Mouse (Mus musculus): ENCODE results near the gene Sh3kbp1.
"Not testable (repeated sequence)": the region's sequence is repeated elsewhere in the genome, so short reads cannot be mapped to it uniquely, and the experiment has no call there.

The Sh3kbp1 gene

GRCm38 (mm10) chrX:159626907-159627587, at the start of gene Sh3kbp1:
Sh3kbp1 (plus strand) TSS chrX:159627272.
- in situ Hi-C loops (cut with MboI, MseI) = loop anchor here (5.0 to 10.0 kb wide), 3 partner anchors 35 to 338 kb away; no protein-coding TSS in a partner anchor

GRCm38 (mm10) chrX:159584738-159585137, 42.3 kb upstream of the Sh3kbp1 start:
- in situ Hi-C loops (cut with MboI, MseI) = not testable (repeated sequence)

GRCm38 (mm10) chrX:159591633-159592032, 35.4 kb upstream of the Sh3kbp1 start:
- in situ Hi-C loops (cut with MboI, MseI) = no loop called here

GRCm38 (mm10) chrX:159597502-159597901, 29.6 kb upstream of the Sh3kbp1 start:
- in situ Hi-C loops (cut with MboI, MseI) = no loop called here

GRCm38 (mm10) chrX:159604832-159605231, 22.2 kb upstream of the Sh3kbp1 start:
- in situ Hi-C loops (cut with MboI, MseI) = loop anchor here (5.0 to 25.0 kb wide), 2 partner anchors 118 to 507 kb away; no protein-coding TSS in a partner anchor

GRCm38 (mm10) chrX:159606936-159607335, 20.1 kb upstream of the Sh3kbp1 start:
- in situ Hi-C loops (cut with MboI, MseI) = loop anchor here (25.0 kb wide), 1 partner anchor 505 kb away; no protein-coding TSS in a partner anchor

- in situ Hi-C loops (cut with MboI, MseI) = loop anchor here (5.0 to 10.0 kb wide), 3 partner anchors 36 to 338 kb away; no protein-coding TSS in a partner anchor
Observed at GRCm38 (mm10) chrX:159626208-159626906, 715 bp upstream of the Sh3kbp1 start.

GRCm38 (mm10) chrX:159627588-159628566, 805 bp downstream of the Sh3kbp1 start:
- in situ Hi-C loops (cut with MboI, MseI) = loop anchor here (5.0 to 10.0 kb wide), 3 partner anchors 34 to 337 kb away; no protein-coding TSS in a partner anchor

- in situ Hi-C loops (cut with MboI, MseI) = loop anchor here (5.0 to 10.0 kb wide), 3 partner anchors 34 to 336 kb away; no protein-coding TSS in a partner anchor
Observed at GRCm38 (mm10) chrX:159628629-159629028, 1.6 kb downstream of the Sh3kbp1 start.

GRCm38 (mm10) chrX:159629203-159629602, 2.1 kb downstream of the Sh3kbp1 start:
- in situ Hi-C loops (cut with MboI, MseI) = loop anchor here (5.0 to 10.0 kb wide), 3 partner anchors 33 to 336 kb away; no protein-coding TSS in a partner anchor

- in situ Hi-C loops (cut with MboI, MseI) = no loop called here
Observed at GRCm38 (mm10) chrX:159638500-159639227, 11.6 kb downstream of the Sh3kbp1 start.

- in situ Hi-C loops (cut with MboI, MseI) = no loop called here
Observed at GRCm38 (mm10) chrX:159639991-159640390, 12.9 kb downstream of the Sh3kbp1 start.

- in situ Hi-C loops (cut with MboI, MseI) = no loop called here
Observed at GRCm38 (mm10) chrX:159645314-159645713, 18.2 kb downstream of the Sh3kbp1 start.

- in situ Hi-C loops (cut with MboI, MseI) = no loop called here
Observed at GRCm38 (mm10) chrX:159647564-159647963, 20.5 kb downstream of the Sh3kbp1 start.

- in situ Hi-C loops (cut with MboI, MseI) = no loop called here
Observed at GRCm38 (mm10) chrX:159648598-159648997, 21.5 kb downstream of the Sh3kbp1 start.

- in situ Hi-C loops (cut with MboI, MseI) = no loop called here
Observed at GRCm38 (mm10) chrX:159650130-159650678, 23.1 kb downstream of the Sh3kbp1 start.

GRCm38 (mm10) chrX:159650727-159651126, 23.7 kb downstream of the Sh3kbp1 start:
- in situ Hi-C loops (cut with MboI, MseI) = no loop called here

- in situ Hi-C loops (cut with MboI, MseI) = no loop called here
Observed at GRCm38 (mm10) chrX:159671388-159671787, 44.3 kb downstream of the Sh3kbp1 start.

- in situ Hi-C loops (cut with MboI, MseI) = no loop called here
Observed at GRCm38 (mm10) chrX:159672466-159672865, 45.4 kb downstream of the Sh3kbp1 start.

GRCm38 (mm10) chrX:159676242-159676641, 49.2 kb downstream of the Sh3kbp1 start:
- in situ Hi-C loops (cut with MboI, MseI) = loop anchor here (5.0 kb wide), 1 partner anchor 61 kb away; no protein-coding TSS in a partner anchor

All from T-helper 2 cell (primary cell).